Mouse (Mus musculus) inflammation-experienced regulatory T-cells (primary cell): ENCODE results near the gene Pkd1l2. TPM values are rescaled to one million over a fixed set of nuclear protein-coding genes. Genes with fewer than 3 reads are reported as not detected.

Experiments
- polyA plus RNA-seq, 2 experiments: library from polyadenylated mRNA; unstranded; fragments of 100-300 nt; shearing (Covaris generic); gene quantifications; one replicate each; pipeline ENCODE4 v1.2.1; 2017

Gene Pkd1l2
- 1 to 10 TPM in 1 of 2 experiments, under 1 TPM in 1; 0.36 to 2.1 TPM for polyA plus RNA-seq

GRCm38 (mm10) chr8:117082399-117082872 lies at the start of gene Pkd1l2:
Pkd1l2 (minus strand) TSS chr8:117082449.

GRCm38 (mm10) chr8:117095647-117096046 lies 13.4 kb upstream of the Pkd1l2 start, which contains the start of gene Bco1:
Bco1 (plus strand) TSS chr8:117095854.

DNA sequence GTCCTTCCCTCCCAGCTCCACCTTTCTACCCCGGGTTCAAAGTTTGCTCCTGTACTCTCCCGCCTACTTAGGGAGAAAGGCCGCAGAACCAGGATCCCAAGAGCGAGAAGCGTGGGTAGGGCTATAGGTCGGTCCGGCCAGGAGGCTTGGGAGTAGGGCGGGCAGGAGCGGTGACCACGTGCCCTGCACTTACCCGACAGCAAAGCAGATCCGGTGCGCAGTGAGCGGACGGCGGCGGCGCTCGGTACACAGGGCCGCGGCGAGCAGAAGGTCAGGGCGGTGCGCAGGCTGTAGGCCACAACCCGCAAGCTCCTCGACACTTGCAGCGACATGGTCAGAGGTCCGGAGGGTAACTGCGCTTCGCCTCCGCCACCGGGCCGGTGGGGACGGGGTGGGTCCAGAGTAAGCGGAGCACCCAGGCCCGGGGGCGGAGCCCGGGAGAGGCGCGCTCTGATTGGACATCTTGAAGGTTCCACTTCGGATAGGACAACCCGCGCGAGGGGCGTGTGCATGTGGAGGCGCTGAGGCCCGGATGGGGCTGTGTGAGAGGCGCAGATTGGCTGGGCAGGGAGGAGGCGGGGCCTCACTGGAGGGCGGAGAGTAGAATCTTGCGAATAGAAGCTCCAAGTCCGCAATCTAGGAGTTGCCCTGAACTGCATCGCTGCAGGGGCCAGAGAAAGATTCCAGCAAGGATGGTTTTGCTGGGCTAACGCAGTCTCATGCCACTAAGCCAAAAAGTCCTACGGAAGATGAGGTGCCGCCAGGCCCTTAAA lies 89.0 kb downstream of the Pkd1l2 start, which contains the start of gene Gcsh:
Gene Gcsh (minus strand): TSS at position 443 of the 773 bp plus-strand sequence.

DNA sequence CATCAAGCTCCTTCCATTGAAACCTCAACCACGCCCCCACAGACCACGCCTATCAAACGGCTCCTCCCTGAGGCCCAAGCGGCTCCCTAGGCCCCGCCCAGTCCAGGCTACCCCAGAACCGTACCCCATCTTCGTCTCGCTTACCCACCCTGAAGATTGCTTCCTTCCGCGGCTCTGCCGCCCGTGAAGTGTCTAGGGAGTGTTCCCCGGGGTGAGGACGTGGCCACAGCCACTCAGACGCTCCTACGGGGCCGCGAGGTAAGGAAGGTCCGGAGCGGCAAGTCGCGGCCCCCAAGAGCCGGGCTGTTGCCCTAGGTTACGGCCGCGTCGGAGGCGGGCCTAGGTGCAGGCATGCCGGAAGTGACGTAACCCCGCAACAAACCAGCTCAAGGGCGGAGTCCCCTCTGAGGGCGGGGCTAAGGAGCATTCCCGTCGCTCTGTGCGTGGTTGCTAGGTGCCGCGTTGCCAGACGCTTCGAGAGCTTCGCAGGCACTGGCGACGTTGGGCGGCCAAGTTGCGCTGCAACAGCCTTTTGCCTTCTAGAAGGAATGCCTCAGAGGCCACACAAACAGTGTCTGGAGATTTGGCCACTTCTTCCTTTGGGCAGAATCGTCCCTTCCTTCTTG lies 103.5 kb downstream of the Pkd1l2 start, which contains the start of gene 1700030J22Rik:
Gene 1700030J22Rik (minus strand): TSS at position 329 of the 626 bp plus-strand sequence.

Other genes with a start within 250 kb of the Pkd1l2 start
- gene Cmc2, start 161.0 kb downstream of the Pkd1l2 start, polyA plus RNA-seq: 10 to 100 TPM; 24.4 to 31.3 TPM
- 1 to 10 TPM; 2.7 to 3.7 TPM for gene Cenpn, start 160.7 kb downstream of the Pkd1l2 start, polyA plus RNA-seq
- gene Atmin, start 139.1 kb downstream of the Pkd1l2 start, polyA plus RNA-seq: 10 to 100 TPM; 26.8 to 35.3 TPM
- gene 1700030J22Rik, start 103.5 kb downstream of the Pkd1l2 start, polyA plus RNA-seq: under 1 TPM; 0.14 to 0.26 TPM
- 10 to 100 TPM; 20.5 to 23.0 TPM for gene Gcsh, start 88.9 kb downstream of the Pkd1l2 start, polyA plus RNA-seq
- gene Bco1, start 13.4 kb upstream of the Pkd1l2 start, polyA plus RNA-seq: 1 to 10 TPM in 1 of 2 experiments, under 1 TPM in 1; 0.14 to 1.2 TPM
- gene Gan, start 75.7 kb upstream of the Pkd1l2 start, polyA plus RNA-seq: 1 to 10 TPM; 1.7 to 2.4 TPM
- gene Cmip, start 174.6 kb upstream of the Pkd1l2 start, polyA plus RNA-seq: 10 to 100 TPM; 69.5 to 77.8 TPM